Mouse (Mus musculus) left cerebral cortex, postnatal 10 days (tissue): Measurements from ENCODE around the gene Scpep1. TPM values are rescaled to one million over a fixed set of nuclear protein-coding genes. Genes with fewer than 3 reads are reported as not detected.
"Not testable (repeated sequence)": the region's sequence is repeated elsewhere in the genome, so short reads cannot be mapped to it uniquely, and the experiment has no call there.

Experiments used
- DNase-seq, 2 experiments: peaks; one replicate each; pipeline ENCODE4 v3.0.0; 2021 to 2022; ENCODE audit warnings: low spot score in 2 of 2, mixed read lengths in 1 of 2; ENCODE audit errors: extremely low spot score in 1 of 2
- intact Hi-C: fragments of 180-260 bp; cut with DNase I; formaldehyde crosslinking; loops from one replicate; pipeline ENCODE4 v1.15.1; 2025
- total RNA-seq, 2 experiments: library from RNA; stranded (reverse); gene quantifications; 2 replicates each; pipeline ENCODE4 v1.2.3; 2021

Scpep1 gene
- total RNA-seq, 2 experiments from 2014 or later = 18.2 to 20.7 TPM

GRCm38 (mm10) chr11:88934089-88935000 is 20.9 kb downstream of the Scpep1 start:
- intact Hi-C loops = no loop called here
- no peak for DNase-seq

GRCm38 (mm10) chr11:88933030-88933429 is 22.2 kb downstream of the Scpep1 start:
- DNase-seq = no peak
- intact Hi-C loops = no loop called here

GRCm38 (mm10) chr11:88931692-88932530 is 23.4 kb downstream of the Scpep1 start:
- intact Hi-C loops = no loop called here

GRCm38 (mm10) chr11:88926566-88926965 is 28.7 kb downstream of the Scpep1 start:
- intact Hi-C loops = no loop called here
- no peak for DNase-seq

More at GRCm38 (mm10) chr11:88931692-88932530, 23.4 kb downstream of the Scpep1 start:
- DNase-seq = no peak

GRCm38 (mm10) chr11:88909388-88910036 is 45.8 kb downstream of the Scpep1 start:
- intact Hi-C loops = no loop called here
- DNase-seq = no peak

- peak in 1 of 2 experiments; percentile 71 for DNase-seq
- intact Hi-C loops = no loop called here
Measured at GRCm38 (mm10) chr11:88908557-88909211, 46.6 kb downstream of the Scpep1 start.

GRCm38 (mm10) chr11:88907886-88908285 is 47.4 kb downstream of the Scpep1 start:
- no peak for DNase-seq

GRCm38 (mm10) chr11:88905621-88906020 is 49.6 kb downstream of the Scpep1 start:
- intact Hi-C loops = no loop called here
- DNase-seq = no peak

More at GRCm38 (mm10) chr11:88907886-88908285, 47.4 kb downstream of the Scpep1 start:
- intact Hi-C loops = no loop called here

- no peak for DNase-seq
- intact Hi-C loops = no loop called here
Measured at GRCm38 (mm10) chr11:88904080-88904479, 51.2 kb downstream of the Scpep1 start.

- no peak for DNase-seq
- intact Hi-C loops = no loop called here
Measured at GRCm38 (mm10) chr11:88902762-88903161, 52.5 kb downstream of the Scpep1 start.

- DNase-seq = no peak
- intact Hi-C loops = no loop called here
Measured at GRCm38 (mm10) chr11:88901341-88901802, 53.9 kb downstream of the Scpep1 start.

GRCm38 (mm10) chr11:88899561-88899960 is 55.7 kb downstream of the Scpep1 start:
- intact Hi-C loops = no loop called here

GRCm38 (mm10) chr11:88898380-88898763 is 56.9 kb downstream of the Scpep1 start:
- DNase-seq = no peak
- intact Hi-C loops = no loop called here

More at GRCm38 (mm10) chr11:88899561-88899960, 55.7 kb downstream of the Scpep1 start:
- DNase-seq = no peak

GRCm38 (mm10) chr11:88897624-88898379 is 57.5 kb downstream of the Scpep1 start:
- intact Hi-C loops = no loop called here
- peak in 1 of 2 experiments; percentile 43 for DNase-seq

- DNase-seq, intact Hi-C loops: not testable (repeated sequence)
Measured at GRCm38 (mm10) chr11:88895800-88896232, 59.4 kb downstream of the Scpep1 start.

GRCm38 (mm10) chr11:88895235-88895634 is 60.0 kb downstream of the Scpep1 start:
- DNase-seq = peak in 1 of 2 experiments; percentile 45

GRCm38 (mm10) chr11:88894279-88894678 is 61.0 kb downstream of the Scpep1 start:
- intact Hi-C loops, DNase-seq: not testable (repeated sequence)

More at GRCm38 (mm10) chr11:88895235-88895634, 60.0 kb downstream of the Scpep1 start:
- intact Hi-C loops = not testable (repeated sequence)
